Mouse (Mus musculus): ENCODE measurements around the gene Mobp. TPM values are rescaled to one million over a fixed set of nuclear protein-coding genes. Genes with fewer than 3 reads are reported as not detected.

The Mobp gene
- polyA plus RNA-seq, 1 experiment, result not detected

GRCm38 (mm10) chr9:120202683-120203082, 53.2 kb downstream of the Mobp start:
- no peak overlapping the region for H3K4me3 ChIP-seq (ENCODE audit: insufficient read depth, low read length)
- no peaks in the 10 kb centered on the region for H3K4me1 ChIP-seq (ENCODE audit: control insufficient read depth, insufficient read depth, low read length)
- H3K27ac ChIP-seq (ENCODE audit: insufficient read depth, low read length), result no peak overlapping the region
- TF ChIP-seq CTCF (IDR thresholded peaks at IDR 0.05; ENCODE audit: borderline replicate concordance, insufficient read depth, low read length) (no peak), POLR2A (IDR thresholded peaks at IDR 0.05; ENCODE audit: low read depth, low read length) (no peak)

GRCm38 (mm10) chr9:120203936-120204335, 54.4 kb downstream of the Mobp start:
- Histone ChIP-seq H3K4me3 (ENCODE audit: insufficient read depth, low read length) (no peak overlapping the region), H3K27ac (ENCODE audit: insufficient read depth, low read length) (no peak overlapping the region), H3K4me1 (ENCODE audit: control insufficient read depth, insufficient read depth, low read length) (no peaks in the 10 kb centered on the region)
- TF ChIP-seq CTCF (IDR thresholded peaks at IDR 0.05; ENCODE audit: borderline replicate concordance, insufficient read depth, low read length), result no peak
- TF ChIP-seq POLR2A (IDR thresholded peaks at IDR 0.05; ENCODE audit: low read depth, low read length), result no peak

DNA sequence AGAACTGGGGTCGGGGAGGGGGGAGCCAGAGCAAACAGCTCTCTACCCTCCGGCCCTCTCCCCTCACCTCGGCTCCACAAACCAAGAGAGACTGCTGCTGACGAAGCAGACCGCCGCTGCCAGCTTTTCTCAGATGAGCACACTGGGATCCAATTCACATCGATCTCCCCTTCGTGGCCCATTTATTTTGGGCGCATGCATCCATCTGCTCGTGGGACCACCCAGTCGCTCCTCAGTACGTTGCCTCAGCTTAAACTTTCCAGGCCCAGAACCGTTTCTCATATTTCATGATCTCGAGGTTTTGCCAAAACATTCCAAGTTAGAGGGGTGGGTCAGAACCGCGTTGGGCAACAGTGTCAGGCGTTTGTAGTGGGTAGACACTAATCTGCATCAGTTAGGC, 57.4 kb downstream of the Mobp start:
- Histone ChIP-seq H3K4me1 (ENCODE audit: control insufficient read depth, insufficient read depth, low read length) (no peaks in the 10 kb centered on the region), H3K27ac (ENCODE audit: insufficient read depth, low read length) (no peak overlapping the region), H3K4me3 (ENCODE audit: insufficient read depth, low read length) (no peak overlapping the region)
- TF ChIP-seq POLR2A (IDR thresholded peaks at IDR 0.05; ENCODE audit: low read depth, low read length) (no peak), CTCF (IDR thresholded peaks at IDR 0.05; ENCODE audit: borderline replicate concordance, insufficient read depth, low read length) (no peak)

DNA sequence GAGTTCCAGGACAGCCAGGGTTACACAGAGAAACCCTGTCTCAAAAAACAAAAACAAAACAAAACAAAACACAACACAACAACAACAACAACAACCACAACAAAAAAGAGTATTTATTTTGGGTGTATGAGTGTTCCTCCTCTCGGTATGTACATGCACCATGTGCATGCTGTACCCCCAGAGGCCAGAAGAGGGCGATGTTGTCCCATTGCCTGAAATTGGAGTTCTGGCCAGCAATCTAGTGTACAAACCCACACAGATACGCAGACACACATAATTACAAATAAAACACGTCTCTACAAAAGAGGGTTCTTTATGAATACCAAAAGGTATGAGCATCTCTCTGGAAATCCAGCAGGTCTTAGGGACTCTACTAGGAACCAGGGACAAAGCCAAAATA, 60.6 kb downstream of the Mobp start:
- Histone ChIP-seq H3K4me3 (ENCODE audit: insufficient read depth, low read length) (no peak overlapping the region), H3K4me1 (ENCODE audit: control insufficient read depth, insufficient read depth, low read length) (no peaks in the 10 kb centered on the region), H3K27ac (ENCODE audit: insufficient read depth, low read length) (no peak overlapping the region)
- peak; percentile 26; the same call in 1 of the 2 replicates for TF ChIP-seq CTCF (IDR thresholded peaks at IDR 0.05; ENCODE audit: borderline replicate concordance, insufficient read depth, low read length)
- no peak for TF ChIP-seq POLR2A (IDR thresholded peaks at IDR 0.05; ENCODE audit: low read depth, low read length)

DNA sequence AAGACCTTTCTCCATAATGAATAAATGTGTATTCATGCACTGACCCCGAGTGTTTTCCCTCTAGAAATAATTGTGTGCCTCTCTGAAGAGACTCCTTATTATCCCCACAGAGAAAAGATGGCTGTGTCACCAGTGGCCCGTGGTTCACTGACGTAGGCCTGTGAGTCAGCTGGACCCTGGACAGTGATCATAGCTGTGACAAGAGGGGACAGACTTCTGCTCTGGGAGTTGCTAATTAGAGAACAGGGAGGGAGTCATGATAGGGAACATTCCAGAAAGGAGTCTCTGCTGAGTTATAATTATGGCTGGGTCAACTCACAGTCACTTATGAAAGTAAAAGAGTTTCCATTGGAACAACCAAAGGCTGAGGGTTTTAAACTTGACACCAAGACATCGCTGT, 61.4 kb downstream of the Mobp start:
- Histone ChIP-seq H3K27ac (ENCODE audit: insufficient read depth, low read length) (no peak overlapping the region), H3K4me3 (ENCODE audit: insufficient read depth, low read length) (no peak overlapping the region), H3K4me1 (ENCODE audit: control insufficient read depth, insufficient read depth, low read length) (no peaks in the 10 kb centered on the region)
- TF ChIP-seq CTCF (IDR thresholded peaks at IDR 0.05; ENCODE audit: borderline replicate concordance, insufficient read depth, low read length), result no peak
- TF ChIP-seq POLR2A (IDR thresholded peaks at IDR 0.05; ENCODE audit: low read depth, low read length), result no peak

DNA sequence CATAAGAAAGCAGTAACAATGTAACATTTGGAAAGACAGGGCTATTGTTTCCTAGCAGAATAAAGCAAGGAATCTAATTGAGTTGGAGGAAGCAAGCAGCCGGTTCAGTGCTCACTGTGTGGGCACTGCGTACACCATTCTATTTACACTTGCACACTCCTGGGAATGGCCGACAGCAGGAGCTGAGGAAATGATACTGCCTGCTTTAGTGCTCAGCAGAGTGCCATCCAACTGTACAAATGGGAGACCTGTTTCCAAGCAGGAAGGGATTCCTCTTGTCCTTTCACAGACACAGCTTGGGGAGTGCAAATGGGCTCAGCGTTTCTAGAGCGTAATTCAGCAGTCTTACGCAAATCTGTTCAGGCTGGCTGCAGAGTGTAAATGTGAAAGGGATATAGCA, 63.4 kb downstream of the Mobp start:
- H3K4me3 ChIP-seq (ENCODE audit: insufficient read depth, low read length), result no peak overlapping the region
- H3K4me1 ChIP-seq (ENCODE audit: control insufficient read depth, insufficient read depth, low read length), result no peaks in the 10 kb centered on the region
- H3K27ac ChIP-seq (ENCODE audit: insufficient read depth, low read length), result no peak overlapping the region
- TF ChIP-seq CTCF (IDR thresholded peaks at IDR 0.05; ENCODE audit: borderline replicate concordance, insufficient read depth, low read length), result no peak
- no peak for TF ChIP-seq POLR2A (IDR thresholded peaks at IDR 0.05; ENCODE audit: low read depth, low read length)

GRCm38 (mm10) chr9:120214978-120215495, 65.5 kb downstream of the Mobp start:
- no peaks in the 10 kb centered on the region for H3K4me1 ChIP-seq (ENCODE audit: control insufficient read depth, insufficient read depth, low read length)
- no peak overlapping the region for H3K4me3 ChIP-seq (ENCODE audit: insufficient read depth, low read length)
- H3K27ac ChIP-seq (ENCODE audit: insufficient read depth, low read length), result no peak overlapping the region
- TF ChIP-seq POLR2A (IDR thresholded peaks at IDR 0.05; ENCODE audit: low read depth, low read length), result no peak
- no peak for TF ChIP-seq CTCF (IDR thresholded peaks at IDR 0.05; ENCODE audit: borderline replicate concordance, insufficient read depth, low read length)

GRCm38 (mm10) chr9:120219411-120219810, 69.9 kb downstream of the Mobp start:
- Histone ChIP-seq H3K4me1 (ENCODE audit: control insufficient read depth, insufficient read depth, low read length) (no peaks in the 10 kb centered on the region), H3K27ac (ENCODE audit: insufficient read depth, low read length) (no peak overlapping the region), H3K4me3 (ENCODE audit: insufficient read depth, low read length) (no peak overlapping the region)
- TF ChIP-seq POLR2A (IDR thresholded peaks at IDR 0.05; ENCODE audit: low read depth, low read length) (no peak), CTCF (IDR thresholded peaks at IDR 0.05; ENCODE audit: borderline replicate concordance, insufficient read depth, low read length) (no peak)

Other genes with a start within 250 kb of the Mobp start
- 7.4 and 10.5 TPM in 2 replicates for gene Gorasp1, start 212.1 kb upstream of the Mobp start, polyA plus RNA-seq (2011; ENCODE audit: insufficient read length, low read depth, missing spikeins)
- gene Ttc21a, start 212.1 kb upstream of the Mobp start, polyA plus RNA-seq (2011; ENCODE audit: insufficient read length, low read depth, missing spikeins), result not detected in 2 replicates
- gene Csrnp1, start 165.0 kb upstream of the Mobp start, polyA plus RNA-seq (2011; ENCODE audit: insufficient read length, low read depth, missing spikeins), result 17.7 and 20.1 TPM in 2 replicates
- not detected in 2 replicates for gene Xirp1, start 126.1 kb upstream of the Mobp start, polyA plus RNA-seq (2011; ENCODE audit: insufficient read length, low read depth, missing spikeins)
- 0.13 and 2.9 TPM in 2 replicates for gene Cx3cr1, start 79.8 kb upstream of the Mobp start, polyA plus RNA-seq (2011; ENCODE audit: insufficient read length, low read depth, missing spikeins)
- not detected in 2 replicates for gene Ccr8, start 57.6 kb upstream of the Mobp start, polyA plus RNA-seq (2011; ENCODE audit: insufficient read length, low read depth, missing spikeins)
- 16.5 and 17.1 TPM in 2 replicates for gene Slc25a38, start 39.3 kb upstream of the Mobp start, polyA plus RNA-seq (2011; ENCODE audit: insufficient read length, low read depth, missing spikeins)
- gene Rpsa, start 22.0 kb upstream of the Mobp start, polyA plus RNA-seq (2011; ENCODE audit: insufficient read length, low read depth, missing spikeins), result 2,453 and 2,643 TPM in 2 replicates
- not detected in 2 replicates for gene Myrip, start 151.8 kb downstream of the Mobp start, polyA plus RNA-seq (2011; ENCODE audit: insufficient read length, low read depth, missing spikeins)